Mouse (Mus musculus): ENCODE data around the gene Hsf2bp.

DNA sequence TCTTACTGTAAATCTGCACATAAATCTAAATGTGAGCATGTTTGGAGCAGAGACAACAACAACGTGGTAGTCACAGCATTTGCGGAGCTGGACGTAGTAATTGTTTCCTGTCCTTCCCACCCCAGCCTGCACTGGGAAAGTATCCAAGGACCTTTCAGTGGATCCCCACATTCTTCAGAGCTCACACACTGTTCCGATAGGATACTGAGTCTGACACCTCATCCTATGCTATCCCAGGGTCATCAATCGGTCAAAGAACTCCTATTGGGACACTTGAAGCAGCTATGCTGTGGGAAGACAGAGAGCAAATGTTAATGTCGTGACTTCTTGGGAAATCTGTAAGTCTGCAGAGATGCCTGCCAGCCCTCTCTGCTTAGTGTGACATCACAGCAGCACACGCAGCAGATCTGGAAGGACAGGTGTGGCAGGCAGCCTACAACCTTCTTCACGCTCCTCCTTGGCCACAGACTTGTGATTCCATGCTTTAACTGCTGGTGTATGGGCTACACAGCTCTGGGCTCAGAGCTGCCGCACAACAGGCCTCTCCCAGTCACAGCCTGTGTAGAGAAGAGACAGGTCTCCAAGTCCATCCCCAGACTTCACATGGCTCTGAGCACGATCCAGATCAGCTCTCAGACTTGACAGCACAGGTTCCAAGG is 92.1 kb downstream of the Hsf2bp start:
- TF ChIP-seq POLR2A (IDR thresholded peaks at IDR 0.05; ENCODE audit: control insufficient read depth, low read depth, low read length) (no peak), CTCF (IDR thresholded peaks at IDR 0.05; ENCODE audit: control insufficient read depth, insufficient read depth, insufficient replicate concordance, low read depth, low read length) (no peak)

All from testis, adult 2 months (tissue).